Mouse (Mus musculus): ENCODE measurements around the gene Mecom.

DNA sequence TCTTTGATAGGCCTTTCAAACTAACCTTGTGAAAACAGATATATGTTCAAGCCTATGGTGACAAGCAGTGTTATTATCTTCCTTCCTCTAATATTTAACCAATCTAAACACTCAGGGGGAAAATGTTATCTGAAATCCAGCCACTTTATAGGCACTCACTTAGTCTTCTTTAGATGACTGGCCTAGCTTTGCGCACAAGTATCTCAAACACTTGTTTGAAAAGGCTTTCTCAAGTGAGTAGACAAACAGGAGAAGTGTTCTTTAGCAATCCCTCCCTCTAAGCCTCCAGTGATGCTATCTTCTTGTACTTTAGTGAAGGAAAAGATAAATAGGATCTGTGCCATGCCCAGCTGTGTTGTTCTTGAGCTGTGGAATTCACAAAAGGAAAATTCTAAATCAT lies 412.7 kb downstream of the Mecom start:
- TF ChIP-seq CTCF (IDR thresholded peaks at IDR 0.05; ENCODE audit: borderline replicate concordance, insufficient read depth, low read length) (no peak), POLR2A (IDR thresholded peaks at IDR 0.05; ENCODE audit: low read depth, low read length) (no peak)
